Mouse (Mus musculus): ENCODE data around the gene Klre1.

DNA sequence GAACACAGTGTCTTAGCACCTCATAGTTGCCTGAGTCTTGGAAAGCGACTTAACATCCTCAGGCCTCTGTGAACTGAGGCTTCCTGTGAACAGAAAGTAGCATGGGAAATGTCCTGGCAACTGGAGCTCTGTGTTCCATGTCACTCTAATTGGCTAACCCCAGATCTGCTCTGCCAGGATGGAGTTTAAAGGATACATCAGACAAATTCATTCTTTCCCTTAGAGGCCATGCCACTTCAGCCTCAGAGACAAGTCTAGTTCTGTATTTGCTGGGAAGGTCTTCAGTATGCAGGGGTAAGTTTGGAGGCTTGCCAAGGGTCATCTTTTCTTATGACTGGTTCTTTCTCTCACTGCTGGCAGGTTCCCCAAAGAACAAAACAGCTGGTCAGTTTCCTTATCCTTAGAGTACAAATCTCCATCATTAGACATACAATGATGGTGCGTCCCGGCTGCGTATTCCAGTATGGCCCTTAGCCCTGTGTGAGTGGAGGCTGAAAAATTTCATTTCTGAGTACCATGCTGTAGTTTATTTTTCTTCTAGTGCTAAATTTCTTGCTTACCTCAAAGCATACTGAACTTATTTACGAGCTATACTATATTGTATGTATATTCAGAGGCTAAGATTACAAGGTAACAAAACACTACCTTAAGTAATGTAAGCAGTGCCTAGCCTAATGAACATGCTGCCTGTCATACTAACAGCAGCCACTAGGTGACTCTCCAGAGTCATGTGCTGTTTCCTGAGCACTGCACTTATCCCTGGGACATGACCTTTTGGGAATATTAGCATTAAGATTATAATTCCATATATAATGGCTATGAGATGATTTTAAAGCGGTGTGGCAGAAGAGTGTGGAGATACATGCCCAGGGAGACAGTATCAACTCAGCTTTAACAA is 33.7 kb upstream of the Klre1 start:
- TF ChIP-seq CTCF (IDR thresholded peaks at IDR 0.05; ENCODE audit: low read depth) (peak; percentile 92), EP300 (IDR thresholded peaks at IDR 0.05; ENCODE audit: low read depth) (no peak)

All from liver, postnatal 0 days (tissue).